Mouse (Mus musculus) cortical plate, adult 2 months (tissue): ENCODE measurements around the gene Iffo2.

Experiments
- CTCF ChIP-seq: fragments of 200-500 bp; IDR thresholded peaks from 2 replicates; pipeline ENCODE4 v1.5.1; 2011; ENCODE audit warnings: mild to moderate bottlenecking, control low read depth, low read length; ENCODE audit not compliant: insufficient read depth; ENCODE audit errors: extremely low read depth
- POLR2A ChIP-seq: fragments of 200-500 bp; IDR thresholded peaks from 2 replicates; pipeline ENCODE4 v1.6.1; 2011; ENCODE audit warnings: mild to moderate bottlenecking, low read length, control low read depth; ENCODE audit not compliant: insufficient read depth; ENCODE audit errors: extremely low read depth

DNA sequence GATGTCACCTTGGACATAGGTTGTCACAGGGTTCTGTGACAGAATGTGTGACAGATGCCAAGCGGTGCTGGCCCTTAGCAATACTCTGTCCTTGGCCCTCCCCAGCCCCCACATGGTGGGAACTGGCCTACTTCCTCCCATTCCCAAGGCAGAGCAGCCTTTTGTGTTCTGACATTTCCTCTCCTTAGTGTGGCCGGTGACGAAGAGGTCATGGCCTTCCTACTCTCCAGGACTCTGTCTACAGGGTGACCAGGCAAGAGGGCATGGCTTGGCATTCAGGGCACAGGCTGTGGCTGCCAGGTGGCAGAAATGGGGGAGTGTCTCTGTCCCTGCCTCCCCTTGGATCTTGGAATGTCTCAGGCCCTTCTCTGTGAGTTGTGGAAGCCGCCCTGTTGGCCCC is 57.0 kb downstream of the Iffo2 start:
- TF ChIP-seq CTCF (no peak), POLR2A (no peak)
